Mouse (Mus musculus) midbrain, embryonic 16.5 days (tissue): ENCODE measurements around the gene Pqlc2. TPM values are rescaled to one million over a fixed set of nuclear protein-coding genes. Genes with fewer than 3 reads are reported as not detected.

ENCODE experiments used
- ATAC-seq: fragments of 200-750 bp; cut with Nextera tagmentation; 2 replicates; pipeline ENCODE4 v1.8.0; 2017; ENCODE audit warnings: moderate TSS enrichment
- H3K27ac ChIP-seq: fragments of 300-500 bp; sonication (generic); 2 replicates; pipeline ENCODE4 v1.5.1; 2014; ENCODE audit warnings: mild to moderate bottlenecking, low read length, mixed read lengths
- H3K27me3 ChIP-seq: fragments of 300-500 bp; sonication (generic); 2 replicates; pipeline ENCODE4 v1.6.1; 2014; ENCODE audit warnings: low read depth, low read length, mixed read lengths; ENCODE audit not compliant: control insufficient read depth, insufficient read depth
- H3K36me3 ChIP-seq: fragments of 300-500 bp; sonication (generic); 2 replicates; pipeline ENCODE4 v1.6.1; 2014; ENCODE audit warnings: mild to moderate bottlenecking, low read length, moderate library complexity, mixed read lengths; ENCODE audit not compliant: control insufficient read depth, insufficient read depth
- H3K4me1 ChIP-seq: fragments of 300-500 bp; sonication (generic); 2 replicates; pipeline ENCODE4 v1.6.1; 2014; ENCODE audit warnings: mild to moderate bottlenecking, low read length, mixed read lengths; ENCODE audit not compliant: control insufficient read depth, insufficient read depth
- H3K4me2 ChIP-seq: fragments of 300-500 bp; sonication (generic); 2 replicates; pipeline ENCODE4 v1.6.1; 2014; ENCODE audit warnings: mild to moderate bottlenecking, low read length, mixed read lengths
- H3K4me3 ChIP-seq: fragments of 300-500 bp; sonication (generic); 2 replicates; pipeline ENCODE4 v1.5.1; 2014; ENCODE audit warnings: low read depth, mild to moderate bottlenecking, low read length, moderate library complexity, mixed read lengths
- H3K9ac ChIP-seq: fragments of 300-500 bp; sonication (generic); 2 replicates; pipeline ENCODE4 v1.6.1; 2014; ENCODE audit warnings: low read depth, low read length, mixed read lengths
- H3K9me3 ChIP-seq: fragments of 300-500 bp; sonication (generic); replicated peaks from 2 replicates; pipeline ENCODE4 v1.6.1; 2014; ENCODE audit warnings: mild to moderate bottlenecking, low read length, mixed read lengths; ENCODE audit not compliant: control insufficient read depth, poor library complexity, severe bottlenecking
- WGBS: fragments of 180-500 bp; shearing (Covaris S2); extraction: QIAGEN DNeasy Blood & Tissue Kit; methylation state at CpG from one replicate; pipeline ENCODE4 v1.1.7; 2014; 5-methylcytosine and 5-hydroxymethylcytosine counted together
- polyA plus RNA-seq: library from polyadenylated mRNA; unstranded; fragments of >200 nt; fragmentation: Nextera tagmentation; extraction: Ambion mirVana; gene quantifications from 2 replicates; pipeline ENCODE4 v1.2.1, GENCODE M21; 2015

Gene Pqlc2
- polyA plus RNA-seq, 1 experiment from 2014 or later: 15.1 TPM

DNA sequence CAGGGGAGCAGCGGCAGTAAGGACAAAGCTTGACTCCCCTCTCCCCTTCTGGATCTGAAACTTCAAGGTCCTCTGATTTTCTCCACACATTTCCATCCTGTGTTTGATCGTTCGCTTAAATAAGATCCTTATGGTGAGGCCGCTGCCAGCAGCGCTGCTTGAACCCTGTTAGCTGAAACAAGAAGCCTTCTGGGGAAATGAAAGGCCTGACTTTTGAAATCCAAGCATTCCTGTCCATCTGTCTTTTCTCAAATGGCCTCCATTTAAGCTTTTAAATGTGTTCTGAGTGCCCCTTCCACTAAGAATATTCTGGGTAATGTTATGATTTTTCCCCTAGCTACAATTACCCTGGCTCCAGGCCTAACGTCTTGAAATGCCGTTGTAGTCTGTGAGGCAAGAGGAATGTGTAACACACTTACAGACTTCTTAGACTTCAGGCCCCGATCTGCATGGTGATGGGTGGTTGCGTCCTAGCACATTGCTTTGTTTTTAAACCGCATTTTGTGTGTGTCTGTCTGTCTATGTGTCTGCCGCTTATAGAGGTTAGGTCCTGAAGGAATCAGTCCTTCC lies 51.1 kb downstream of the Pqlc2 start:
- Histone ChIP-seq H3K4me1 (no peaks in the 10 kb centered on the region), H3K9ac (no peak overlapping the region), H3K27ac (no peak overlapping the region), H3K9me3 (no peaks in the 10 kb centered on the region), H3K27me3 (no peaks in the 10 kb centered on the region), H3K4me3 (no peak overlapping the region), H3K36me3 (peaks cover 19% of the 10 kb centered on the region), H3K4me2 (no peak overlapping the region)
- 90% methylated on average over 11 of the region's 11 CpGs for WGBS
- ATAC-seq: no peak

DNA sequence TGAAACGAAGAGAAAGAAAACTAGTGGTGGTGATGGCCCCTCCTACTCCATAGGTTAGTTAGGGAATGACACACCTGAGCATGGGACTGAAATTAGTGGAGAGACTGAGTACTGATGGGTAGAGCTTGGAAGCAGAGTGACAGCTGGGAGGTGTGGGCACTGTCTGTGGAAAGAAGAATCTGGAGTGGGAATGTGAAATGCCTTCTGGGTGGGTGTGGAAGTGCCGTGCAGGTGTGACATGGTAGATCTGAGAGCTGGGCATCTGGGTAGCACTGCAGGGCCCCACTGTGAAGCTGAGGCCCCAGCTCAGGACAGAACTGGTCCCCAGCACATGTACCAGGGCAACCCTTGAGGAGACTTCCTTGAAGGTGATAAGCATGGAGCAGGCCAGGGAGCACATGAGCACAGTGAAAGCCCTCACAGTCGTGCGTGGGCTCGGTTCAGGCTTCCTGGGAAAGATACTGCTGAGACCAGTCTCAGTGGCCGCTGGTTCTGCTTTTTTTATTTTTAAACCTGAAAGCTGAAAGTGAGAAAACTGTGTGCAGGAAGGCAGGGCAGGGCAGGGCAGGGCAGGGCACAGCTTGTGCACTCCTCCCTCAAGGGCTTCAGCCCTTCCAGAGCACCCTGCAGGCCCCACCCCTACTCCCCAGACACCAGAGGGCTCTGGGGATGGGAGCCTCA lies 51.7 kb downstream of the Pqlc2 start:
- H3K4me3 ChIP-seq: no peak overlapping the region

DNA sequence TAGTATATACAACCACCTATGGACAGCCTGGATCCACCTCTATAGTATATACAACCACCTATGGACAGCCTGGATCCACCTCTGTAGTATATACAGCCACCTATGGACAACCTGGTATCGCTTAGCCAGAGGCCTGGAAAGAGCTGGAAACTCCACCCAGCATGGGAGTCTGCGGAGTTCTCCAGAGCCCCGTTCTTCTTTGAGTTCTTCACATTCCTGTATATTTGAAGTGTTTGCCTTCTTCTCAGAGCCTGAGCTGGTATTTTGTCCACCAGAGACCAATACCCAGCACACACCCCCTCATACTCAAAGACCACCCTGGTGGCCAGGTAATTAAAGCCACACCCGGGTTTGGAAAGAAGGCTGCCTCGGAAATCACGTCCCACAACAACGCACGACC lies 53.8 kb downstream of the Pqlc2 start:
- ATAC-seq: no peak
- H3K4me1 ChIP-seq: peaks cover 6% of the 10 kb centered on the region
- H3K4me2 ChIP-seq: no peak overlapping the region
- H3K9ac ChIP-seq: no peak overlapping the region
- H3K36me3 ChIP-seq: peaks cover 12% of the 10 kb centered on the region
- no peak overlapping the region for H3K27ac ChIP-seq
- no peaks in the 10 kb centered on the region for H3K9me3 ChIP-seq
- no peaks in the 10 kb centered on the region for H3K27me3 ChIP-seq
- WGBS: 93% methylated on average over 8 of the region's 8 CpGs
- H3K4me3 ChIP-seq: no peak overlapping the region

More for the DNA sequence above, 51.7 kb downstream of the Pqlc2 start:
- Histone ChIP-seq H3K4me1 (no peaks in the 10 kb centered on the region), H3K27me3 (no peaks in the 10 kb centered on the region), H3K36me3 (peaks cover 19% of the 10 kb centered on the region), H3K9ac (no peak overlapping the region), H3K4me2 (no peak overlapping the region), H3K9me3 (no peaks in the 10 kb centered on the region), H3K27ac (no peak overlapping the region)
- ATAC-seq: no peak
- 86% methylated on average over 6 of the region's 6 CpGs for WGBS

DNA sequence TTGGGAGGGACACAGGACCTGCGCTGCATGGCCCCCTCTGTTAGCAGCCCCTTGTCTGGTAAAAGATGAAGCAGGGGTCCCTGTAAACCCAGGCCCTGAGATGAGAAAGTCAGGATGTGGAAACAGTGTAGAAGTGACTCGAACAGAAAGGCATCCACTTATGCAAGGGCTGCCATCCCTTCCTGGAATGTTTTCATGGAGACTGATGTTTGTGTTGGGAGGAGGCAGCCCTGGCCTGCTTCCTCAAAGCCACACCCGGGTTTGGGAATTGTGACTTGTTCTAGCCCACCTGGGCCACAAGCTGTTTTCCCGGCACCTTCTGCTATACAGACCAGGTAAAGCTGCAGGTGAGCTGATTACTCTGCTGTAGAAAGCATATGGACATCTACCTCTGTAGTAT lies 54.4 kb downstream of the Pqlc2 start:
- no peaks in the 10 kb centered on the region for H3K27me3 ChIP-seq
- no peak overlapping the region for H3K4me2 ChIP-seq
- no peak for ATAC-seq
- H3K9ac ChIP-seq: no peak overlapping the region
- no peak overlapping the region for H3K27ac ChIP-seq
- H3K9me3 ChIP-seq: no peaks in the 10 kb centered on the region
- 95% methylated on average over 4 of the region's 4 CpGs for WGBS
- H3K4me1 ChIP-seq: peaks cover 11% of the 10 kb centered on the region
- no peak overlapping the region for H3K4me3 ChIP-seq
- peaks cover 12% of the 10 kb centered on the region for H3K36me3 ChIP-seq

DNA sequence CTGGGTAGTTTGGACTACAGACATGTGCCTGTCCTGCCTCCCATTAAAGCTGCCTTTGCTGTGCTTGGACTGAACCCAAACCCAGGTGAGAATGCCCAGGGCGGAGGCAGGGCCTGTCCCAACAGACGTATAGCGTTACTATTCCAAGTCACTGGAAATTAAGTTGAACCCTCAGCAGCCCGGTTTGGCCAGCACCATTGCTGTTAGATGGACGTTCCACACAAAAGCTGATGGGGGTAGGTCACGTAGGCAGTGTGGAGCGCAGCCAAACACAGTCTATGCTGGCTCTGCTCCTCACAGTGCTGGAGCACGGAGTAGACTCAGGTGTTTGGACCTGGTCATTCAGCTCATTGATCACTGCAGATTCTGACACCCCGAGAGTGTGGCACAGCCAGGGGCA lies 57.3 kb downstream of the Pqlc2 start:
- Histone ChIP-seq H3K9ac (no peak overlapping the region), H3K4me3 (no peak overlapping the region), H3K4me2 (no peak overlapping the region), H3K36me3 (peaks cover 12% of the 10 kb centered on the region), H3K27me3 (no peaks in the 10 kb centered on the region), H3K4me1 (peaks cover 12% of the 10 kb centered on the region), H3K9me3 (no peaks in the 10 kb centered on the region), H3K27ac (no peak overlapping the region)
- ATAC-seq: no peak
- WGBS: 90% methylated on average over 9 of the region's 9 CpGs

DNA sequence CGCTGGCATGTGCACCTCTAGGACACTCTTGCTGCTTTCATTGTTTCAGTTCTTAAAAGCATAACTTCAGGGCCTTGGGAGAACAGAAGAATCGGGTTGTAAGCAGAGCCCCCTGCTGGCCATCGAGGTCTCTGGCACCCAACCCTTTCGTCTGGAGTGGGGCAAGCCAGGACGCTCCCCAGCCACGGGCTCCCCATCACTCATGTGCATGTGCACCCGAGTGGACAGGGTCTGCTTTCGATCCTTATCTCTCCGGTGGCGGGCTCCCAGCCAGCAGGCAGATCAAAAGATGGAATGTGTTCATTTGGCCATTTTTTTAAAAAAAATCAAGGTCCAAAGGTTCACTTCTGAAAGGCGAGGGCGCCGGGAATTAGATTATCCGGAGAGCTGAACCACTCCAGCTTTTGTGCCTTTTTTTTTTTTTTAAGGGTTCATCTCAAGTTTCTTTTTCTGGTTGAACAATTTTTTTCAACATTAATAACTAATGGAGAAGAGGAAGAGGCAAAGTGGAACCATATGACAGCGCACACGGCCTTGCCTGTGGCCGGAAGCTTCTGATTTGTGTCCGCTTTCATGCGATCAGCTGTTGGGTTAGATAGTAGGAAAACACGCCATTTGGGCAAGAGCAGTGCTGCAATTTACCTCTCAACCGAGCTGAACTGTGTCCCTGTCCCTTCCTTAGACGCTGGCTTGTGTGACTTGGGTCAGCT lies 58.3 kb downstream of the Pqlc2 start:
- ATAC-seq: 0 out of 2 replicates have a peak, but pooled peaks have one; percentile 28
- Histone ChIP-seq H3K9ac (no peak overlapping the region; the same call in 1 of the 2 replicates), H3K36me3 (peaks cover 2% of the 10 kb centered on the region; the same call in 1 of the 2 replicates), H3K4me2 (no peak overlapping the region), H3K27ac (no peak overlapping the region; the same call in 1 of the 2 replicates), H3K4me3 (no peak overlapping the region), H3K4me1 (peaks cover 12% of the 10 kb centered on the region), H3K9me3 (no peaks in the 10 kb centered on the region), H3K27me3 (no peaks in the 10 kb centered on the region)
- 48% methylated on average over 22 of the region's 22 CpGs for WGBS

DNA sequence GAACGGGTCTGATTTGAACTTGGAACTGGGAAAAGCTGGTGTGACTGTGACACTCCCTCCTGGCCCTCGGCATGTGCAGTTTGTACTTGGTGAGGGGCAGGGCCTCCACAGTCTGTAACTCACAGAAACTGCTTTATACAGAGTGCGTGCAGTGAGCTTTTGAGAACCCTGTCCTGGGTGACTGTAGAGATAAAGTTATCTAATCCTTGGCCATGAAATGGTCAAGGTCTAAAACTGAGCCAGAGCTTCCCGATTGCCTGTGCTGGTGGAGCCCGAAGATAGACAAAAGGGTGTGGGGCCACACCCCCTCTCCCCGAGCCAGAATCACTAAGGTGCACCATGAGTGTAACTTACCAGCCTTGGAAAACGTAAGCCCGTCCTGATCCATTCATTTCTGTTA lies 59.6 kb downstream of the Pqlc2 start:
- peaks cover 20% of the 10 kb centered on the region for H3K4me1 ChIP-seq
- ATAC-seq: no peak
- 81% methylated on average over 8 of the region's 8 CpGs for WGBS
- H3K27ac ChIP-seq: no peak overlapping the region
- H3K9ac ChIP-seq: no peak overlapping the region
- H3K27me3 ChIP-seq: no peaks in the 10 kb centered on the region
- H3K36me3 ChIP-seq: no peaks in the 10 kb centered on the region
- H3K4me3 ChIP-seq: no peak overlapping the region
- H3K9me3 ChIP-seq: no peaks in the 10 kb centered on the region
- H3K4me2 ChIP-seq: no peak overlapping the region

DNA sequence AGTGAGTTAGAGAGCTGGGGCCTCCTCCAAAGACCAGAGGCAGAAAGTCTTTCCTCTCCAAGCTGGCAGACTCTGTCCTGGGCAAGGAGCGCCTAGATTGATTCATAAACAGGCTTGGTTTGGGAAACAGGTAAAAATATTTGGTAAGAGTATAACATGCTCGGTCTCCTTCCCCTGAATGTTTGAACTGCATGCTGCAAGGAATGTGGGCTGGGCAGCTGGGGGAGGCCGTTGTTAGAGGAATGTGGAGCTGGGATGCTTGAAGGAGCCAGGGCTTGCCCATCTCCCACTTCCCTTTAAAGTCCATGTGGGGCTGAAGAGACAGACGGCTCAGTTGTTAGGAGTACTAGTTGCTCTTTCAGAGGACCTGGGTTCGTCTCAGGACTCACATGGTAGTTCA lies 60.5 kb downstream of the Pqlc2 start:
- no peaks in the 10 kb centered on the region for H3K36me3 ChIP-seq
- no peak overlapping the region for H3K9ac ChIP-seq
- no peak overlapping the region for H3K4me3 ChIP-seq
- H3K4me1 ChIP-seq: peaks cover 23% of the 10 kb centered on the region
- H3K27me3 ChIP-seq: no peaks in the 10 kb centered on the region
- ATAC-seq: no peak
- no peak overlapping the region for H3K4me2 ChIP-seq
- H3K27ac ChIP-seq: no peak overlapping the region
- 82% methylated on average over 5 of the region's 5 CpGs for WGBS
- no peaks in the 10 kb centered on the region for H3K9me3 ChIP-seq

DNA sequence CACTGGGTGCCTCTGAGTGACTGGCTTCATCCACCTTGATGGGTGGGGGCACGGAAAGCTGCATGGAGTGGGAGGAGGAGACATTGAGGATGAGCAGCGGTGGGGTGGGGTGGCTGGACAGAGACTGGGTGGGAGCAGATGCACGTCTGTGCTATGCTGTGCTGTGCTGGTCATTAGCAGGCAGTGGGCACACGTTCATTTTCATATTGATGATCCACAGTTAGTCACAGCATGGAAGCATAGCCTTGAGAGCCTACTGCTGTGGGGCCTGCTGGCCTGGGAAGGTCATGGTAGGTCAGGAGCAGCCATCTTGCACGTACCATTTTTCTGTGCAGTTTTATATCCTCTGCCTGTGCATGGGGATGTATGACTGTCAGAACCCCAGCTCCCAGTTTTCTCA lies 61.8 kb downstream of the Pqlc2 start:
- Histone ChIP-seq H3K27ac (no peak overlapping the region), H3K4me3 (no peak overlapping the region), H3K9ac (no peak overlapping the region), H3K4me1 (peaks cover 23% of the 10 kb centered on the region), H3K27me3 (no peaks in the 10 kb centered on the region), H3K36me3 (no peaks in the 10 kb centered on the region), H3K9me3 (no peaks in the 10 kb centered on the region), H3K4me2 (no peak overlapping the region)
- 77% methylated on average over 5 of the region's 5 CpGs for WGBS
- ATAC-seq: no peak
